Mouse (Mus musculus) olfactory bulb, adult 2 months (tissue): Measurements from ENCODE around the gene Mcm8. TPM values are rescaled to one million over a fixed set of nuclear protein-coding genes. Genes with fewer than 3 reads are reported as not detected.

Experiments used
- H3K27ac ChIP-seq: fragments of 200-500 bp; 2 replicates; pipeline ENCODE4 v1.5.1; 2012; ENCODE audit warnings: low read depth, low read length; ENCODE audit not compliant: insufficient read depth
- H3K4me1 ChIP-seq: fragments of 200-500 bp; 2 replicates; pipeline ENCODE4 v1.6.1; 2012; ENCODE audit warnings: low read length; ENCODE audit not compliant: control insufficient read depth, insufficient read depth
- H3K4me3 ChIP-seq: fragments of 200-500 bp; 2 replicates; pipeline ENCODE4 v1.5.1; 2012; ENCODE audit warnings: mild to moderate bottlenecking, low read depth, low read length, moderate library complexity; ENCODE audit not compliant: insufficient read depth
- CTCF ChIP-seq: fragments of 200-500 bp; IDR thresholded peaks from 2 replicates; pipeline ENCODE4 v1.5.1; 2012; ENCODE audit warnings: low read depth, mild to moderate bottlenecking, low read length, moderate library complexity; ENCODE audit not compliant: insufficient read depth
- POLR2A ChIP-seq: fragments of 200-500 bp; IDR thresholded peaks from 2 replicates; pipeline ENCODE4 v1.6.1; 2012; ENCODE audit warnings: mild to moderate bottlenecking, low read depth, low read length, moderate library complexity; ENCODE audit not compliant: insufficient read depth
- WGBS: fragments of 180-500 bp; shearing (Covaris S2); methylation state at CpG from one replicate; pipeline ENCODE4 v1.1.7; 2018; 5-methylcytosine and 5-hydroxymethylcytosine counted together
- polyA plus RNA-seq: library from polyadenylated mRNA; stranded (reverse); fragments of >200 nt; gene quantifications from 2 replicates; pipeline ENCODE4 v1.2.4, GENCODE M21; 2012; ENCODE audit warnings: low replicate concordance; ENCODE audit not compliant: missing spikeins, insufficient read depth, insufficient read length

Gene Mcm8
- polyA plus RNA-seq, 1 experiment, result not detected

- 91% methylated on average over 2 of the region's 2 CpGs for WGBS
- H3K4me1 ChIP-seq, result no peaks in the 10 kb centered on the region
- H3K27ac ChIP-seq, result no peak overlapping the region
- no peak for TF ChIP-seq POLR2A
- TF ChIP-seq CTCF, result no peak
- no peak overlapping the region for H3K4me3 ChIP-seq
These were observed 47.4 kb downstream of the Mcm8 start for GRCm38 (mm10) chr2:132863325-132863724.

GRCm38 (mm10) chr2:132867521-132867920 lies 51.6 kb downstream of the Mcm8 start:
- H3K27ac ChIP-seq, result no peak overlapping the region
- no peaks in the 10 kb centered on the region for H3K4me1 ChIP-seq
- H3K4me3 ChIP-seq, result no peak overlapping the region
- TF ChIP-seq POLR2A, result no peak
- no peak for TF ChIP-seq CTCF
- WGBS, result 82% methylated on average over 5 of the region's 5 CpGs

DNA sequence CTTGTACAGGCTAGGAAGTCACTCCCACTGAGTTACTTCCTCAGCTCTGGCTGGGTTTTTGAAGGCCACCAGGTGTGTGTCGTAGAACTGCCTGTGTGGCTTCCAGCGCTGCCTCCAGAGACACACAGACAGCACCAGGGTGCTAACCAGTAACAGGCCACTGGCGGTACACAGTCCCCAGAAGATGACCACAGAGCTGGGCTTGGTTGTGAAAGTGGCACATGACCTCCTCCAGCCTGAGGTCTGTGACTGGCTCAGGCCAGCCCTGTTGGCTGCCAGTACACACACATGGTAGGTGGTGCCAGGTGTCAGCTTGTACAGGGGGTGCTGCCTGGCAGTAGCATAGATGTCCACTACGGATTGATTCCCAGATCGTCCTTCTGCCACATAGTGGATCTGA lies 53.7 kb downstream of the Mcm8 start:
- 89% methylated on average over 5 of the region's 5 CpGs for WGBS
- TF ChIP-seq CTCF (no peak), POLR2A (no peak)
- Histone ChIP-seq H3K4me3 (no peak overlapping the region), H3K4me1 (no peaks in the 10 kb centered on the region), H3K27ac (no peak overlapping the region)

GRCm38 (mm10) chr2:132870286-132870685 lies 54.3 kb downstream of the Mcm8 start:
- TF ChIP-seq POLR2A (no peak), CTCF (no peak)
- H3K27ac ChIP-seq, result no peak overlapping the region
- no peaks in the 10 kb centered on the region for H3K4me1 ChIP-seq
- no peak overlapping the region for H3K4me3 ChIP-seq
- 81% methylated on average over 4 of the region's 4 CpGs for WGBS

DNA sequence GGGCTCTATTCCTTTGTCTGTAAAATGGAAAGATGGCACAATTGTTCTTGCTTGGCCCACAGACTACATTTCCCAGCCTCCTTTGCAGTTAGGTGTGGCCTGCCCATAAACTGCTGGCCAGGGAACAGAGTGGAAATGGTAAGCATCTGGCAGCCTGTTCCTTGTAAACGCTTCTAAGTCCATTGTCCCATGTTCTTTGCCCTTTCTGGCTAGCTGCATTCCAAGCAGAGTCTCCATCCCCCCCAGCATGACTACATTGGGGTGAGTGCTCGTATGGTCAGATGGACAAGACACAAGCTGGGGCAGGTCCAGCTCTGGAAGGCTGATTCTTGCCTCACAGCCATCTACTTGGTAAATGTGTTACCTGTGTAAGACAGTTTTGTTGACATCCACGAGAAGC lies 55.7 kb downstream of the Mcm8 start:
- TF ChIP-seq POLR2A (no peak), CTCF (no peak)
- H3K27ac ChIP-seq, result no peak overlapping the region
- 63% methylated on average over 3 of the region's 3 CpGs for WGBS
- no peak overlapping the region for H3K4me3 ChIP-seq
- H3K4me1 ChIP-seq, result no peaks in the 10 kb centered on the region

GRCm38 (mm10) chr2:132873657-132874326 lies 57.9 kb downstream of the Mcm8 start:
- Histone ChIP-seq H3K27ac (no peak overlapping the region), H3K4me1 (no peaks in the 10 kb centered on the region), H3K4me3 (no peak overlapping the region)
- TF ChIP-seq POLR2A, result no peak
- TF ChIP-seq CTCF, result no peak
- WGBS, result 70% methylated on average over 10 of the region's 10 CpGs

DNA sequence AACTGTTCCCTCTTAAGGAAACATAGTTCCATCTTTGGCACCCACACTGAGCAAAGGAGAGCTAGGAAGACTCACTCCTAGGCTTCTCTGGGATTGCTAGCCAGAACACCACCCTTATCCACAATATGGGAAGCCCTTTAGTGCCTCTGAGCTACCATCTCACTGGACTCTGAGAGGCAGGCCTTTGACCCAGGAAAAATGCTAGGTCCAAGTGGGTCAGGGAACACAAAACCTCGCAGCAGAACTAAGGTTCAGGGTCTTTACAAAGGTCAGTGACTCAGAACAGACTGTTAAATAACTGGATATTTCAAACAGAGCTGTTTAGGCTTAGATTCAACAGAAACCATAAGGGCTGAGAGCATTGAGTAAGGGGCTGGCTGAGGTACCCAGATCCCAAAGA lies 61.0 kb downstream of the Mcm8 start:
- no peak for TF ChIP-seq CTCF
- TF ChIP-seq POLR2A, result no peak
- Histone ChIP-seq H3K4me1 (peaks cover 9% of the 10 kb centered on the region), H3K27ac (no peak overlapping the region), H3K4me3 (no peak overlapping the region)
- 68% methylated on average over 1 of the region's 1 CpGs for WGBS

DNA sequence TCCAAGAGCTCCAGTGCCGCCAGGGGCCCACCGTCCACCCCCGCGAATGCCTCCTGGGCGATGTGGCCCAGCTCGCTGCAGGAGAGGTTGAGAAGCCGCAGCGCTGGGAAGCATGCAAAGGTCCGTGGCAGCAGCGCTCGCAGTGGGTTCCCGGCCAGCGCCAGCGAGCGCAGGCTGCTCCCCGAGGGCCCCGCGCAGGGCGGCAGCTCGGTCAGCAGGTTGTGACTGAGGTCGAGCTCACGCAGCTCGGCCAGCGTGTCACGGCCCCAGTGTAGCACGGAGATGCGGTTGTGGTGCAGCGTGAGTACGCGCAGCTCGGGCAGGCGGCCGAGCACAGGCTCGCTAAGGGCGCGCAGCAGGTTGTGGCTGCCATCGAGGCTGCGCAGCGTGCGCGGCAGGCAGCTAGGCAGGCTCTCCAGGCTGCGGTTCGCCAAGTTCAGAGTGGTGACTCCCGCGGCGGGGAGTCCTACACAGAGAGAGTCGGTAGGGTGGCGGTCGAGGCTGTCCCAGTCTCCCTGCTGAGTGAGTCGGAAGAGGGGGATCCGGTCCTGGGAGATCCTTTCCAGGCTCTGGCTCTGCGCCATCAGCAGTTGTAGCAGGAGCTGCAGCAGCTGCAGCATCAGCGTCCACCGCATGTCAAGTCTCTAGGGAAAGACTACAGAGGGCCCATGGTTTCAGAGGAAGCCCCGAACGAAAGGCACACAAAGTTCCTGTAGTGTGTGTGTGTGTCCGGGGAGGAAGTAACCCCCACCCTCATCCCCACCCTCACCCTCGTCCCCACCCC lies 63.5 kb downstream of the Mcm8 start:
- no peak for TF ChIP-seq CTCF
- no peak for TF ChIP-seq POLR2A
- peaks cover 9% of the 10 kb centered on the region for H3K4me1 ChIP-seq
- WGBS, result under 1% methylated on average over 58 of the region's 58 CpGs
- peak overlapping the region; percentile 47 for H3K4me3 ChIP-seq
- H3K27ac ChIP-seq, result no peak overlapping the region

GRCm38 (mm10) chr2:132880844-132881645 lies 65.1 kb downstream of the Mcm8 start, which contains the start of gene Lrrn4:
TSS of gene Lrrn4 (minus strand) at chr2:132880891.
- peaks cover 9% of the 10 kb centered on the region for H3K4me1 ChIP-seq
- 38% methylated on average over 12 of the region's 12 CpGs for WGBS
- H3K27ac ChIP-seq, result no peak within 1 kb of the TSS
- TF ChIP-seq CTCF (no peak), POLR2A (no peak)
- H3K4me3 ChIP-seq, result peak within 1 kb of the TSS; percentile 47
